Mouse (Mus musculus) embryo, embryonic 11 days (tissue): ENCODE data around the gene B4galt3.

Source experiments
- DNase-seq: peaks from one replicate; pipeline ENCODE4 v3.0.0-alpha.2; 2015

The B4galt3 gene

GRCm38 (mm10) chr1:171265971-171266744, 4.0 kb upstream of the B4galt3 start:
- no peak for DNase-seq

- no peak for DNase-seq
Observed at GRCm38 (mm10) chr1:171268341-171268740, 1.8 kb upstream of the B4galt3 start.

DNA sequence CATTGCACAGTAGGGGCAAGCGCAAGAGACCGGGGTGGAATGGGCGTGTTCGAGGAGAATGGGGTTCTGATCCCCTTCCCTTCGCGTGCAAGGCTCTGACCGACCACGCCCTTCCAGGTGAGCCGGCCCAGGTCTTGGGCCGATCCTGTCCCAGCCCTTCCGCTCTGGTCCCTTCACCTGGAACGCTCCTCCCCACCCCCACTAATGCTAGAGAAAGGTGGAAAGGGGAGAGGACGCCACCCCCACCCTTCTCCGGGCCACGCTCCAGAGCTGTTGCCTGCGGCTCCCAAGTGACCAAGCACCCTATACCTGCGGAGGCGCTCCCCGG, 409 bp downstream of the B4galt3 start:
- DNase-seq: peak; percentile 44

- no peak for DNase-seq
Observed at GRCm38 (mm10) chr1:171271196-171271595, 1.1 kb downstream of the B4galt3 start.

DNA sequence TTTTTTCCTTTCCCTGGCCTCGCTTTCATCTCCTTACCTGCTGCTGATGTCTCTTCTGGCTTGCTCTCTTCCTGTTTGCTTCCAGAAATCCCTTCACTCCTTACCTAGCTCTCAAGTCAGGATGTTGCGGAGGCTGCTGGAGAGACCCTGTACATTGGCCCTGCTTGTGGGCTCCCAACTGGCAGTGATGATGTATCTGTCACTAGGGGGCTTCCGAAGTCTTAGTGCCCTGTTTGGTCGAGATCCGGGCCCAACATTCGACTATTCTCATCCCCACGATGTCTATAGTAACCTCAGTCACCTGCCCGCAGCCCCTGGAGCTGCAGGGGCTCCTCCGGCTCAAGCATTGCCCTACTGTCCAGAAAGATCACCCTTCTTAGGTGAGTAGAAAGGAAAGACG, 1.5 kb downstream of the B4galt3 start:
- DNase-seq: no peak

DNA sequence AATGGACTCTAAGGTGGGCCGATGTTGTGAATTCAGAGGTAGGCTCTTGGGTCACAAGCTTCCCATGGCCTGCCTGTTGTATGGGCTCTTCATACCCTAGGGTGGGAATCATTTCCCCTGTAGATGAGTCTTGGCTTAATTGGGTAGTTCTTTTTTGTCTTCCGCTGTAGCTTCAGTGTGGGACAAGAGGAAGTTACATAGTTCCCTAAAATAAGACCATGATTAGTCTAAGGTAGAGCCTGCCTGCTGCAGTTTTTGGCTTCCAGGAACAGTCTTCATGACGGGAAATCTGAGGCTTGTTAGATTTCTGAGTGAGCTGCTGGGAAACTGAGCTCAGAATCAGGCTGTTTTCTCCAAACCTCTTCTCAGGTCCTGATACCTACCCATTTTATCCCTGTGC, 2.0 kb downstream of the B4galt3 start:
- no peak for DNase-seq

GRCm38 (mm10) chr1:171274171-171274570, 4.0 kb downstream of the B4galt3 start:
- no peak for DNase-seq

GRCm38 (mm10) chr1:171275144-171275734, 5.1 kb downstream of the B4galt3 start:
- DNase-seq: no peak

GRCm38 (mm10) chr1:171276110-171276748, 6.1 kb downstream of the B4galt3 start:
- DNase-seq: no peak

DNA sequence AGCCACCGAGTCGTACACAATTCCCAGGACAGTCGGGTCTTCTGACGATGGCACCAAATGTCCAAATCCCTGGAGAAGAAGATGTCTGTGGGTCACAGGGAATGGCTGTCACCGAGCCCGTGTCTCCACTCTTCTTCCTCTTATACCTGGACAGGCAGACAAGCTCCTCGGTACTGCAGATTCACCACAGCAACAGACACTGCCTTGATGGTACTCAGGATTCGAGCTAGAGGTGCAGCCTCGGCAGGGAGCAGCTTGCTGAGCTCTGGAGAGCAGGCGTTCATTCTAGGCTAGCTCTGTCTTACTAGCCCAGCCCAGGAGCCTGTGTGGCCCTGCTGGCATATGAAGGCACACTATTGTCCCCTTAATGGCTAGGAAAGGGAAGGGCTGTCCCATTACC, 7.6 kb downstream of the B4galt3 start:
- DNase-seq: no peak

DNA sequence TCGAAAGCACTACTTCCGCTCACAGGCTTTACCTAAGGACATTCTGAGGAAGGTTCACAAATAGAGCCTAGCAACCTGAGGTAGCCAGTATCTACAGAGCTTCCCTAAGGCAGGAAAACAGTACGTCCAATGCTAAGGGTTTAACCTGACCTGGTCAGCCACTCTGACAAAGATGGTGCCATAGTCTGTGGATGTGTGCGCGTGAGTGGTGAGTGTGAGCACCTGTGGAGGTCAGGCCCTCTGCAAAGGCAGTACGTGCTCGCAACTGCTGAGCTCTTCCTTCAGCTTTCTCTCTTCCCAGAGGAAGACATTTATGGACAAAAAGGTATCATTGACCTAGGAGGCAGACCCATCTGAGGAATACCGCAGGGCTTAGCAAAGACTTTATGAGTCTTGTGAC, 8.3 kb downstream of the B4galt3 start:
- no peak for DNase-seq

DNA sequence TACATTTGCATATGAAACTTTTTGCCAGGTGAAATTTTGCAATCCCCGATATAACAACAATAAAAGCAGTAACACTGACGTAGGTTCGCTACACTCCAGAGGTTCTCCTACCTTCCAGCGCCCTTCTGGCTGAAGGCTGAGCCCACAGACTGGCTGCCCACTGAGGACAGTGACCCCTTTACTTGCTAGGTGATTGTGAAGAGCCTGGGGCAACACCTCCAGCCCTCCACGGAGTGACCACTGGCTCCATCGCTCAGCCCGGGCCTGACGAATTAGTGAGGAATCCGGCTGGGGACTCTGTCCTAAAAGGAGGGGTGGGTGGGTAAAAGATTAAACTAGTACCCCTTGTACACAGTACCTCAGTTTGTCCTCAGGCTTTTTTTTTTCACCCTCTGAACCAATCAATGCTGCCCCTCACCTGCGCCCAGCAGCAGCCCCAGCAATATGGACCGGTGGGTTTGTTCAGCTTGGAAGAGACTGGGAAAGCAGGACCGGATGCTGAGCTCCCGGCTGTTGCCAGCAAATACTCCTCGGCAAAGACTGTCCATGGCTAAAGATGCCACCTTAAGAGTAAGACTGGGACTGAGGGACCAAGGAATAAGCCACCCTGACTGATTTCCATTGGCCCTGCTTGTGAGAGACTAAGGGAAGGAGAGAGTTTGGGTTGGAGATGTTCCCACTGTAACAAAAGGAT, 9.0 kb downstream of the B4galt3 start:
- no peak for DNase-seq

DNA sequence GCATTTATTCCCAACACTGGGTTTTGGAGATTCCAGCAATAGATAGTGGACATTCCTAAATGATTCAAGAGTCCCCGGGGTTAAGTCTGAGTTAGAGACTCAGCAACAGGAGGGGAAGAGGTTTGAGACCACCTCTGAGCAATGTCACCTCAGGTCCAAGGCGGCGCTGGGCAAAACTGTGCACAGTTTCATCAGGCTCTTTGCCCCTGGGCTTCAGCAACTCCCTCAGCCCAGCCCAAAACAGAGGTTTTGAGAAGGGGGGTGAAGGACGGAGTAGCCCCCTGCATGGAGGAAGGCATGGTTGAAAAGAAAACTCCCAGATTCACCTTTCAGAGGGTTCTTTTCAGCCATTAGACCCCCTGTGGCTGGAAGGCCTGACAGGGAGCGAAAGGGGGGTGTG, 9.6 kb downstream of the B4galt3 start:
- no peak for DNase-seq

DNA sequence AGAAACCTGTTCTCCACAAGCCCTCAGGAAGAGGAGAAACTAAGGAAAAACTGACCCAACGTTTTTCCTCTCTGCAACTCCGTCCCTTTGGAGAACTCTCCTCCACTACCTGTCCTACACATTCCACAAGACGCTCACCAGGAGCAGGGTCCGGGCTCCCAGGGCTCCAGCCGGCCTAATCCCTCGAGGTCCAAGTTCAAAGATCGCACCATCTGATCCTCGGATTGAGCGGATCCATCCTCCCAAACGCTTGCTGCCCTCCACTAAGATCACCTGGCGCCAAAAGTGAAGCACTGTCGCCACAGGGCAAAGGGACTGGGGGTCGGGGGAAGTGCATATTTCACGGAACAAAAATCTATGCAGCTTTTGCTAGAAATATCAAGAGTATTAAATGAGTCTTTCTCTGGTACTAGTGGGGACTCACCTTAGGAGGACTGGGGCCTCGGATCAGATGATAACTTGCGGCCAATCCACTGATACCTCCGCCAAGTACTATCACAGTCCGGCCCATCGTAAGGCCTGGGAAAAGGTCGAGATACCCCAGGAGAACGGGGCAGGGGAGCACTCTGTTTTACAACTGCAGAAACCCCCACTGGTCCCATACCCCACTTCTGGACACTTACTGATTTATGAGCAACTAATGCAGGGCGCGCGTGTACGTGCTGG, 10.3 kb downstream of the B4galt3 start:
- DNase-seq: no peak

DNA sequence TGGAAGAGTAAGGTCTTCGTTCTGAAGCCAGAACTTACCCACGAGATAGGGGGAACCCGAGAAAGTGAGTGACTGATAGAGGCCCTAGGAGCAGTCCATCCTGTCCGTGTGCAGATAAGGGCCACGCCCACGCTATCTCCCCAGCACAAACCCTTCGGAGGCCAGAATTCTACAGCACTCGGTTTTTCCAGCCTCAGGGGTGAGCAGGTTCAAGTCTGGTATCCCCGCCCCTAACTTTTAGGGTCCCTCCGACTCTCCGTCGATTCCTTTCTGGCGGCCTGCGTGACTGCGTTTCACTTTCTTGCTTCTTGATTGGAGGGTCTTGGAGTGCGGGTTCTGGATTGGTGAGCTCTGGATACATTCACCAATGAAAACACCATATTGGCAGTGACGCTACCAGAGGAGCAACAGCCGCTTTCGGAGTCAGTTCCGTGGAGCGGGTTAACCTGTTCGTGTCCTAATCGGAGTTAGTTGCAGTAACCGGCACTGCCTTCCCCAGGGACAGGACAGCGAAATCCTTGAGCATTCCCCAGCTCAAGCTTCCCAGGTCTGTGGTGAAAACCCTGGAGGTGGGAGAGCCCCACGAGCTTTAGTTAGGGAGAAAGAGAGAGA, 10.9 kb downstream of the B4galt3 start, which contains the start of gene Ppox:
Gene Ppox (minus strand): TSS at position 271 of the 612 bp plus-strand sequence.
- DNase-seq: peak; percentile 95

GRCm38 (mm10) chr1:171281528-171281923, 11.4 kb downstream of the B4galt3 start:
- DNase-seq: peak; percentile 82

- no peak for DNase-seq
Observed at GRCm38 (mm10) chr1:171282086-171282805, 12.1 kb downstream of the B4galt3 start.

GRCm38 (mm10) chr1:171283188-171284160, 13.3 kb downstream of the B4galt3 start:
- no peak for DNase-seq

GRCm38 (mm10) chr1:171284491-171284890, 14.4 kb downstream of the B4galt3 start:
- no peak for DNase-seq

GRCm38 (mm10) chr1:171285096-171285892, 15.2 kb downstream of the B4galt3 start:
- DNase-seq: no peak
